Mouse (Mus musculus) heart, postnatal 10 days (tissue): ENCODE measurements around the gene Naxd. TPM values are rescaled to one million over a fixed set of nuclear protein-coding genes. Genes with fewer than 3 reads are reported as not detected.
A peak's percentile ranks its signal among the peaks of the same experiment; 100 is the strongest.
"Not testable (repeated sequence)": the region's sequence is repeated elsewhere in the genome, so short reads cannot be mapped to it uniquely, and the experiment has no call there.

Source experiments
- DNase-seq, 2 experiments: peaks; one replicate each; pipeline ENCODE4 v3.0.0; 2021
- intact Hi-C: fragments of 180-260 bp; cut with DNase I; formaldehyde crosslinking; loops from one replicate; pipeline ENCODE4 v1.15.1; 2025
- total RNA-seq, 2 experiments: library from RNA; stranded (reverse); gene quantifications; 2 replicates each; pipeline ENCODE4 v1.2.3; 2021

The Naxd gene
- 10 to 100 TPM; 40.2 to 41.7 TPM for total RNA-seq

DNA sequence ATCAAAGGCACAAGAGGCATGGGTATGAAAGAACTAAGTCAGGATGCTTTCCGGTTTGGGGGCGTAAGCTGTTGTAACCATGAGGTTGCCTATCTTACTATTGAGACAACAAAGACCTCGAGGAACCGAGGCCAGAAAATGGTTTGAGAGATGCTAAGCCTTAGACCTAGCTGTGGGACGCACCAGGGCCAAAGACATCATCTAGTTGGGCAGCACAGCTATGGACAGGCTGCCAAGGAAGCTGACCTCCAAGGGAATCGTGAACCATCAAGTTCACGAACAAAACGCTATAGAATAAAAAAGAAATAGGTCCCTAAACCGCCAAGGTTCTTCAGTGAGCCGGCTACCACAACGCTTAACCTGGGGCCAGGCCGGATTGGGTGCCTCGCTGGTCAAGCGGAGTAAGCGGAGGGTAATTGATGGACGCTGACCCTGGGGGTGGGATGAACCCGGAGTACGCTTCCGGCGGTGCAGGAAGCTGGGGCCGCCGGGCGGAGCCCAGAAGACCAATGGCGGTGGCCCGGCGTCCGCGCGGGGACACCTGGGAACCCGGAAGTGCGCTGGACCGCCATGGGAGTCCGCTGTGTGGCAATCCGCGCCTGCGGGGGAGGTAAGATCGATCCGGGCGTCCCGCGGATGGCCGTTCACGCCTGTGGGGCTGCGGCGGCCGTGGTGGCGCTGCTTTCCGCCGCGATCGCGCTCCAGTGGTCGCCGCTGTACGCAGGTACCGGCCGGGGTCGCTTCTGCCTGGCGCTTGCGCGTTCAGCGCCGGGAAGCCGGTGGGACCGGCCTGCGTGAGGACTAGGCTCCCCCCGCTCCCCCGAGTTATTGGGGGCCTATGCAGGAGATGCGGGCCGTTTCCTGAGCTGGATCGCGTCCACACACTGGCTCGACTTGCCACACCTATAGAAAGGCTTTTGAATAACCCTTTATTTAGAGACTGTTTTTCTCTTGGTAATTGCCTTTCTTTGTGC is at the start of gene Naxd:
Gene Naxd (plus strand): TSS at position 490 of the 974 bp plus-strand sequence.
- intact Hi-C loops: loop anchor here (5.0 kb wide), 1 partner anchor 60 kb away; the partner anchor contains the start of gene Ing1

DNA sequence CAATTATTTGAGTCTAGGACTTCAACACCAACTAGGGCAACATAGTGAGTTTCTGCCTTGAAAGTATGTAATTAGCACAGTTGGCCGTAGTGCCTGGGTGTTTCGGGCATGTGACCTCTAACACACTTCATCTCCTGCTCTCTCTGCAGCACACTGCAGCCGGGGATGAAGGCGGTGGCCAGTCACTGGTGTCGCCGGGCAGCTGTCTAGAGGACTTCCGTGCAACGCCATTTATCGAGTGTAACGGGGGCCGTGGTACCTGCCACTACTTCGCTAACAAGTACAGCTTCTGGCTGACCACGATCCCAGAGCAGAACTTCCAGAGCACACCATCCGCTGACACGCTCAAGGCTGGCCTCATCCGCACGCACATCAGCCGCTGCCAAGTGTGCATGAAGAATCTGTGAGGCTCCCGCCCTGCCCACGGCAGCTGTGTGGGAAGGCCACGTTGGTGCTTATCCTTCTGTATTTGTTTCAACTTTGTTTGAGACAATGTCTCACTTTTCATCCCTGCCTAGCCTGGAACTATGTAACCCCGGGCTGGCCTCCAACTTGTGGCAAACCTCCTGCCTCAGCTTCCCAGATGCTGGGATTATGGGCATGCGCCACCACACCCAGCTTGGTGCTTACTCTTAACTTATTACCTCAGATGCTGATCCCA is 49.3 kb upstream of the Naxd start:
- no peak for DNase-seq
- intact Hi-C loops: loop anchor here (10.0 kb wide), 1 partner anchor 247 kb away; no protein-coding TSS in a partner anchor

More for the DNA sequence above, at the start of gene Naxd:
- DNase-seq: peak; percentile 93

DNA sequence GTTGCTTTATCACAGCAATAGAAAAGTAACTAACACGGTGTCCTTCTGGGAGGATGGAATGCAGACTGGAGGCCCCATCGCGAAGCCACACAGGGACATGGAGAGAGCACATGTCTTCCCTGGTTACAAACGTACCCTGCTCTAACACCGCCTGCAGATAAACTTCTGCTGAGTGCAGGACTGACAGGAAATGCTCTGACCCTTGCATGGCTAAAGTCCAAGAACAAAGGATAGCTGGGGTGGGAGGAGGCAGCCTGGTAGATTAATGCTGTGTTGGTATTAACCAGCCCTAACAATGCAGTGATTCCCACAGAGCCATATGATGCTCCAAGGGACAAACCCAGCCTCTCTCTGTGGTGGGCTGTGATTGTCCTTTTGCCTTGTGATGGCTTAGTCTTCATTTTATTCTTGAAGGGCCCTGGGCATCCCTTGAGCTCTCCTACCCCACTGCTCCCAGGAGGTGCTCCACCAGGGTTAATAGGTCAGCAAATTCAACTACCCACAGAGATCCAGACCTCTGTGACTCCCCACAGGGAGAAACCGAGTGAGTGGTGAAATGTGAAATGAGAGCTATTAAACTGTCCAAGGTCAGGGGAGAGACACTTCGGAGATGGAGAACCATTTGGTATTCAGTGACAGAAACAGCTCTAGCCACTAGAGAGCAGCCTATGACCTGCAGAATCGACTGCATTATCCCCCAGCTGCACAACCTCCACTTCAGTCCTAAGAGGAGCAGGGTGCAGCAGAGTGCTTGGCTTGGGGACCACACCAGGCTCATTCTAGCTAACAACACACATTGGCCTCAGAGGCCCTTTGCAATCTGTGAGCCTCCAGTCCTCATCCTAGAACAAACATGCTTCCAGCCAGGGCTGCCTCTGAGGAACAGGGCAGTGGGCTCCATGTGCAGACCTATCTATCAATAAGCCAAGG is 46.9 kb upstream of the Naxd start:
- intact Hi-C loops: loop anchor here (1.0 kb wide), 1 partner anchor 35 kb away; no protein-coding TSS in a partner anchor
- DNase-seq: peak; percentile 74 to 76

DNA sequence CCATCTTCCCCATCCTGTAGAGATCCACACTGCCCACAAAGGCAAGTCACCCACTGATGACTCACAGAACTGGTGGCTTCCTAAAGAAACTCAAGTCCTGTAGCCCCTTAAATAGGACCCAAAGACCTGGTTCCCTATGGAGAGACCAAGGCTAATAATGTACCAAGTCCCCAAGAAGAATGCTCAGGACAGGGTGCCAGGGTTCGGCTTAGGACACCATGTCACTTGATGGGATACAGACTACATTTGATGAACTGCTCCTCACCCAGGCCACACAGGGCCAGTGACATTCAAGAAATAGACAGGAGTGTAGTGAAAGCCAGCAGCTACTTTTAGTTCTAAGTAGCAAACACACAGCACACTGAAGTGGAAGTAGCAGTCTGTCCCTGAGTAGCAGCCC is 45.2 kb upstream of the Naxd start:
- intact Hi-C loops: no loop called here
- DNase-seq: no peak

DNA sequence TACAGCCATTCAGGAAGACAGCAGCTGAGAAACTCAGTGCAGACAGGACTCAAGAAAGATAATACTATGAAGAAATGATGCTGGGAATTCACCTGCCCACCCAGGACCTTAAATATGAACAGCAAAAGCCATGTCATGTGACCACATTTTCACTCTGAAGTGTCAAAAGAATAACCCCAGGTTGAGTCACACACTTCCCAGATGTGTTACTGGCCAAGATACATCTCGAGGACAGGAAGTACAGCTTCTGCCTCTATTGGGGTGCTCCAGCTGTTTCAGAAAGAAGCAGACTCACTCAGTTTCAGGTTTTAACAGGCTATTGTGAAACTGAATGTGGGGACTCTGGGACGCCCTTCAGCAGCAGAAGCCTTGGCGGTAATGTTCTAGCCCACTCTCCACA is 44.7 kb upstream of the Naxd start:
- DNase-seq: no peak
- intact Hi-C loops: no loop called here

DNA sequence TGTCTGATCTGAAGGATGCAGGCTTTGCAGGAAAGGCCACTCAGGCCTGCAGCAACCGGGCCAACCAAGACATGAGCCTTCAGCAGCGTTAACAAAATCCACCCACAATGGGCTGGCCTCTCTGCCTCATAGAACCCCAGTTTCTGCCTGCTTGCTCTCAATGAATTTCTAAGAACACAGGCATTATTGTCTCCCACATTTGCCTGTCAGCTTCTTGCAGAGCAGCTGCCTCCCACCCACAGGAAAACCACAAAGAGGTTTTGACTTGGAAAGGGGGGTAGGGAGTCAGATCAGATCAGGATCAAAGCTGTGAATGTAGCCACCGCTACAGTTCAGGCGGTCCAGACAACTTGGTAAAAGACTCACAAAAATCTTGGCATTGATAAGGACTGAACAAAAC is 44.3 kb upstream of the Naxd start:
- intact Hi-C loops: no loop called here
- no peak for DNase-seq

DNA sequence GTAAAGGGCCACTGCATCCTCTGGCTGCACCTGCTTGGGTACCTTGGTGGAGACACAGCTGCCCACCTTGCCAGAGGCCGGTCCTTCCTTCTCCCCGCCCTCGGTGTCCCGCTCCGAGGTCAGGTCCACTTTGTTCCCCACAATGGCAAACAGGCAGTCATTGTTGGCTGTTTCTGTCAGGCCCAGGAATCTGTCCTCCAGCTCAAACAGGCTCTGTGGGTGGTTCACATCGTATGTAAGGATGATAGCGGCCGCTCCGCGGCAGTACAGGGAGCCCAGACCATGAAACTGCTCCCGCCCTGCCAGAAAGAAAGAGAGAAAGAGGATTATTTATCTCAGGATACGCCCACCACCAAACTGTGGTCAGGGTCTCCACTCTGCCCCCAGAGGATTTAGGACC is 43.1 kb upstream of the Naxd start:
- intact Hi-C loops: no loop called here
- DNase-seq: no peak

DNA sequence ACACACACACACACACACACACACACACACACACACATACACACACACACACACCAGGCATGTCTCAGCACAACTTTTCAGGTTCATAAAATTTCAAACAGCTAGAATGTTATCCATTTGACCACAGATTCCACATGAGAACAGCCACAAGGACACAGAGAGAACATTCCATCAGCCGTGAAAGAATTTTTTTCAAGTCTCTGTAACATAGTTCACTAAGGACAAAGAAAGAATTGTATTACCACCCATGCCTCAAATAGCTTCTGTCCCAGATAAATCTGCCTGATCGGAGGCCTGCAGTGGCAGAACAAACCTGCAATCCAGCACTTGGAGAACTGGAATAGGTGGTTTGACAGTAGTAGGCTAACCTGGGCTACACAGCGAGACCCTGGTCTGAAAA is 40.0 kb upstream of the Naxd start:
- intact Hi-C loops: no loop called here
- no peak for DNase-seq

DNA sequence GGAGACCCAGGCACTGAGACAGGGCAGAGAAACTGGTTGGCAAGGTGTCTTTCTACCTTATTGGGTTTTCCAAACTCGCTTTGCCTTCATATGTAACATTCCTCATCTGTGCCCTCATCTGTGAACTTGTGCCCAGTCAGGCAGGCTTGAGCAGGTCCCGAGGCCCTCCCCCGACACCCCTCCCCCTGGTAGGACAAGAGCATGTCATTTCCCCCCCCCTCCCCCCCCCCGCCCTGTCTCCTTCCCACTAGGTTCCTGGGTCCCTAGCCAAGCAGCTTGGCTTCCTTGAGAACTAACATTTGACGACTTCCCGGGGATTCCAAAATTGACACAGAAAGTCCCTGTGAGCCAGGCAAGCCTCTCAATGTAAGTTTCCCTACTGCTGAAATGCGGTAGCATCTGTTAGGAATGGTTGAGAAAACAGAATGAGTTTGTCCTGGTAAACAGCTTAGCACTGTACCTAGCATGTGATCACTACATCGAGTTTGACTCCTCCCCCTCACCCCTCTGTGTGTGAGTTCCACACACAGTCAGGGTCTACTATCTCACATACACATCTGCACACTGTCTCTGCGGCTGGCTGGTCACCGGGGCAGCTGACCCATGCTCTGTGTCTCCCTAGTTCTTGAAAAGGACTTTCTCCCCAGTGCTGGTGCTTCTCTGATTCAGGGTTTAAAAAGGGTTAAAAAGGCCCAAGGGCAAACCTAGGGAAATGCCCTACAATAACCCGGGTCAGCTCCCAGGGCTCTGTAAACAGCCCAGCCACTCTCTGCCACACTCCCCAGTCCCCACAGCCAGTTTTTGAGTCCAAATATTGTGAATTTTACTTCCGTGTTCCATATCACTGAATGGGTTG is 39.1 kb upstream of the Naxd start:
- DNase-seq: peak in 1 of 2 experiments; percentile 67
- intact Hi-C loops: no loop called here

DNA sequence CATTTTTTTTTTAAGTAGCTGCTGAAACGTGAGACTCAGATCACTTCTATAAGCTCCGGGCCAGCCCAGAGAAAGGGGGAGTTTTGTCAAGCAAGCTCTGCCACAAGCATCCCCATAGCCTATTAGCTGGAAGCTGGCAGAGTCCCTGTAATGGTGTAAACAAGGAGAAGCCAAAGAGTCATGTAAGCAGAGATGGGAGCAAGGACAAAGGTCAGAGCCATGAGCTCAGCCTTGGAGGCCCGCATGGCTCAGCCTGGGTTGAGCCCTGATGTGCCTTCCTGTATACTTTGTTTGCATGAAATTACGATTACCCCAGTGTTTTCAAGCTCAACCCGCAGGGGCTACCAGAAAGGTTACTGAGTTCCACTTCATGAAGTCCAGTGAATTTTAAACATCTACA is 38.3 kb upstream of the Naxd start:
- no peak for DNase-seq
- intact Hi-C loops: no loop called here

DNA sequence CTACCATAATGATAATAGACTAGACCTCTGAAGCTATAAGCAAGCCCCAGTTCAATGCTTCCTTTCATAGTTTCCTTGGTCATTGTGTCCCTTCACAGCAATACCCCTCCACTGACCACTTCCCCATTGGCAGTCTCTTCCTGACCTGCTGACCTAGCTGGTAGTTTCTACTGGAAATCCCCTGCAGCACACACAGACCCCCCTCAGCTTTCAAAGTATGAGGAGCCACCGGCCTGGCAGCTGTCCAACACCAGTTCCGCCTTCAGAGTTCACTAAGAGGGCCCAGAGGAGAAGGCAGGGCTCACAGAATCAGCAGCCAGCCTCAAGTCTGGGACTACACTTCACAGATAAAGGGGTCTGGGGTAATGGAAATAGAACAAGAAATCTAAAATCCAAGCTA is 36.4 kb upstream of the Naxd start:
- no peak for DNase-seq
- intact Hi-C loops: no loop called here

DNA sequence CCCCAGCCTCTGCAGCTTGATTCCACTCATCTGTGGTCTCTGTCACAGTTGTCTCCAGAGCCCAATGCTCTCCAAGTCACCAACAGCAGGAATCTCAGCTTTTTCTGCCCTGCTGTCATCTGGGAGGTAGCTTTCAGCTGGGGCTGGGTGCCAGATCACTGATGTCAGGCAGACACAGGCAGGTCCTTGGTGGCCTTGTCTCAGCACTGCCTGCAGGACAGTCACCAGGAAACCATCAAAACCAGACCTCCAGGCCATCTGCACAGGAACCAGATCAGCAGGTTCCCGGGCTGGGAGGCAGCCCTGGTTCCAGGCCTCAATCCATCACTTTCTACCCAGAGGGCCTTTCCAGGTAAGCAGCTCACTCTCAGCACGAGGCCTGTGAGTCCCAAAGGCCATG is 35.5 kb upstream of the Naxd start:
- peak; percentile 52 to 61 for DNase-seq
- intact Hi-C loops: no loop called here

DNA sequence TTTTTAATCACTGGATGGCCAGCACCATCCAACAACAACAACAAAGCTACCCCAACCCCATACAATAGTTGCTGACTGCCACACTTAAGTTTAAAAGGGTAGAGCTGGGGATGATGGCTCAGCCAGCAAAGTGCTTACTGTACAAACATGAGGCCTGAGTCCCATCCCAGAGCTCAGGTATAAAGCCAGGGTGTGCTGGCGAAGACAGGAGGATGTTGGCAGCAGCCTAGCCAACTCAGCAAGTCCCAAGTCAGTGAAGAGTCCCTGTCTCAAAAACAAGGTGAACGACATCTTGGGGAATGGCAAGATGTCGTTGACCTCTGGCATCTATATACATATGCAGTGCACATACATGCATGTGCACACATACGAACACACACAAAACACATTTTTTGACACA is 34.7 kb upstream of the Naxd start:
- intact Hi-C loops: no loop called here
- DNase-seq: no peak

DNA sequence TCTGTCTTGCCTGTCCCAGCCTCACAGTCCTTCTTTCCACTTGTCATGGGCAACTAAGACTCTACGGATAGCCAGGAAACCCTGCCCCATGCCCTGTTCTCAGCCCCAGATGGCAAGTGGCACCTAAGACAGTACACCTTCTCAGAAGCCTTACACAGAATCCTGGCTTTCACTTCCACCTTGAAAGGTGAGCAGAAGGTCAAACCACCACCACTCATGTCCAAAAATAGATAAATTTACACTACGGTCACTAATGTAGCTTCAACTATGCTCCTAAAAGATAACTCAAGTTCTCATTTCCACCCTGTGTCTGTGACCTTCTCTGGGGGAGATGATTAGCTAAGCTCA is 33.8 kb upstream of the Naxd start:
- no peak for DNase-seq
- intact Hi-C loops: no loop called here

DNA sequence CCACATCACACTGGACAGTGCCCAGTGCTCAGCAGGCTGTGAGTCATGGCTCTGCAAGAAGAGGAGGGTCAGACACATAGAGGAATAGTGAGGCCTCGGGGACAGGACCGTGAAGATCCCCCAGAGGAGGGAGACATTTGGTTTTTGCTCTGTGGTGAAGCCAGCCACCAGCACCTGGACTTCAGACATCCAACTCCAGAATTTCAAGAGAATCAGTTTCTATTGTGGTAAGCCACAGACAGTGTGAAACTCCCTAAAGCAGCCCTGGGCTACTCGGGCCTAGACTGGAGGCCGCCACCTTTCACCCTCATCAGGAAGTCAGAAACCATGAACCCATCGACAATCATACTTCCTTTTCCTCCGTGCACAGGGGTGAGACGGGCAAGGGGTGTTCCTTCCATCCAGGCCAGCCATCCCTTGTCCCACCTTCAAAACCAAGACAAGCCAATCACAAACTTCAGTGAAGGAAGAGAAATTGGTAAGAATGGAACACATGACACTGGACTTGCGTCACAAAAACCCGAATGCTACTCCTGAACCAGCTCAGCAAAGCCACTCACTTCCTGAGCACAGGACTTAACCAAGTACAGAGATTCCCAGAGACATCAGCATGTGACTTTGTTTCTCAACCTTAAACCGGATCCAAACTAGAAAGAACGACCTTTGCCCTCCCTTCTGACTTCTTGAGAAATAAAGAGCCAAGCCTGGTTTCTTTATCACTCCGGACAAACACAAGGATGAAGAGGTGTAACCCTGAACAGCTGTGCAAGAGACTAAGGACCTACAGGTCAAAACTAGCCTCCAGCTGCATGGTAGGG is 33.2 kb upstream of the Naxd start:
- intact Hi-C loops: no loop called here
- DNase-seq: no peak

DNA sequence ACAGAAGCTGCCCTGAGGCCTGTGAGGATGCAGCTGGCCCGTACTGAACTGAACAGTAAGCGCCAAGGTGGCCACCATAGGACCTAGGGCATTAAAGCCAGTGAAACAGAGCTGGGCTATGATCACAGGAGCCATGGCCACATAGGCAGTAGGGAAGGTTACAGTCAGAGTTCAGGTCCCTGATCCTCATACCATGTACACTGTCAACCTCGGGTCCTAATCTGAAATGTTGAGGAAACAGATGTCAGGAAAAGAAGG is 32.7 kb upstream of the Naxd start:
- intact Hi-C loops: no loop called here
- no peak for DNase-seq

DNA sequence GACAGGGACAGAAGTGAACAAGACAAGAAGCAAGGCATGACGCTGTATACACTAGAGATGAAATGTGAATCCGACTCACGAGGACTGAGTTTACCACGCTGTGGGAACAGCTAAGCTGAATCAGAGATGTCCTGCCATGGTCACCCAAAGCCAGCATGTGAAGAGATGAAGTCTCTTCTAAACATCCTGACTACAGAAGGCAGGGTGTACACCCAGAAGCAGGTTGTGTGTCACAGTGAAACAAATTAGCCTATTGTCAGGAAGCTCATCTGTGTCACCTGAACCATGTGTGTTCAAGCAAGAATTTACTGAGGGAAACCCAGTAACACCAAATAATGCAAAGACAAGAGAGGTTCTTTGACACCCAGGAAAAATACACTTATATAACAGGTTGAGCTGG is 31.7 kb upstream of the Naxd start:
- no peak for DNase-seq
- intact Hi-C loops: no loop called here

DNA sequence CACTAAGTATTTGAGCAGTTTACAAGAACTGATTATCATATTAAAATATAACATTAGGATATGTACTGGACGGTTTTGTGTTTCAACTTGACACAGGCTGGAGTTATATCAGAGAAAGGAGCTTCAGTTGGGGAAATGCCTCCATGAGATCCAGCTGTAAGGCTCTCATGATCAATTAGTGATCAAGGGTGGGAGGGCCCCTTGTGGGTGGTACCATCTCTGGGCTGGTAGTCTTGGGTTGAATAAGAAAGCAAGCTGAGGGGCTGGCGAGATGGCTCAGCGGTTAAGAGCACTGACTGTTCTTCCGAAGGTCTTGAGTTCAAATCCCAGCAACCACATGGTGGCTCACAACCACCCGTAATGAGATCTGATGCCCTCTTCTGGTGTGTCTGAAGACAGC is 30.8 kb upstream of the Naxd start:
- DNase-seq, intact Hi-C loops: not testable (repeated sequence)

DNA sequence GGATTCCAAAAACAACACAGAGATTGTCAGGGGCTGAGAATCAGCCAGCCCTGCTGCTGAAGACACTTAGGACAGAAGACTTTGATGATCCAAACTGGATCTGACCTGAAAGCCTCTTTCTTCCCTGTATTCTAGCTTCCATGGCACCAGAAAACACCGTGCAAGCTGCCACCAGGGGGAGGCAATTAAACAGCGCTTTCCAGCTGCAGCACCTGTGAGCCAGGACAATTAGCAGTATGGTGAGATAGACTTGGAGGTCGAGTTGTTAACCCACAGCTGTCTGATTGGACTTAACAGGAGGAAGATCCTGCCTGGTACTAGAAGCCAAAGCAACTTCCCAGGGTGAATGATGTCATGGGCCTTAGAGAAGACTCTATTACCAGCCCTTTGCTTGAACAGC is 28.2 kb upstream of the Naxd start:
- intact Hi-C loops: loop anchor here (1.0 kb wide), 1 partner anchor 16 kb away; no protein-coding TSS in a partner anchor
- DNase-seq: peak; percentile 72 to 77
